Mouse (Mus musculus) liver, embryonic 11.5 days (tissue): ENCODE results near the gene Tmem132b. TPM values are rescaled to one million over a fixed set of nuclear protein-coding genes. Genes with fewer than 3 reads are reported as not detected.

Source experiments
- ATAC-seq: fragments of 200-750 bp; cut with Nextera tagmentation; replicated peaks from 2 replicates; pipeline ENCODE4 v1.8.0; 2017; ENCODE audit warnings: moderate number of reproducible peaks, mild to moderate bottlenecking, moderate TSS enrichment, moderate library complexity; ENCODE audit not compliant: low FRiP score
- DNase-seq: peaks from one replicate; pipeline ENCODE4 v3.0.0-alpha.2; 2017; ENCODE audit warnings: low spot score
- H3K27ac ChIP-seq: fragments of 300-500 bp; sonication (generic); 2 replicates; pipeline ENCODE4 v1.5.1; 2014; ENCODE audit warnings: mild to moderate bottlenecking, low read depth, low read length, control low read depth
- H3K27me3 ChIP-seq: fragments of 300-500 bp; sonication (generic); replicated peaks from 2 replicates; pipeline ENCODE4 v1.6.1; 2014; ENCODE audit warnings: low read length, mixed read lengths; ENCODE audit not compliant: control insufficient read depth, insufficient read depth
- H3K36me3 ChIP-seq: fragments of 300-500 bp; sonication (generic); 2 replicates; pipeline ENCODE4 v1.6.1; 2014; ENCODE audit warnings: mild to moderate bottlenecking, low read length, moderate library complexity, mixed read lengths; ENCODE audit not compliant: control insufficient read depth, insufficient read depth
- H3K4me1 ChIP-seq: fragments of 300-500 bp; sonication (generic); replicated peaks from 2 replicates; pipeline ENCODE4 v1.6.1; 2014; ENCODE audit warnings: low read length, mixed read lengths; ENCODE audit not compliant: control insufficient read depth, insufficient read depth
- H3K4me2 ChIP-seq: fragments of 300-500 bp; sonication (generic); 2 replicates; pipeline ENCODE4 v1.6.1; 2014; ENCODE audit warnings: mild to moderate bottlenecking, control low read depth, moderate library complexity
- H3K4me3 ChIP-seq: fragments of 300-500 bp; sonication (generic); 2 replicates; pipeline ENCODE4 v1.5.1; 2014; ENCODE audit warnings: low read depth, low read length, control low read depth
- H3K9ac ChIP-seq: fragments of 300-500 bp; sonication (generic); 2 replicates; pipeline ENCODE4 v1.6.1; 2014; ENCODE audit warnings: low read depth, low read length, control low read depth
- H3K9me3 ChIP-seq: fragments of 300-500 bp; sonication (generic); 2 replicates; pipeline ENCODE4 v1.6.1; 2016; ENCODE audit warnings: low read length, inconsistent platforms, mixed read lengths; ENCODE audit not compliant: control insufficient read depth
- WGBS: fragments of 180-500 bp; shearing (Covaris S2); extraction: QIAGEN DNeasy Blood & Tissue Kit; methylation state at CpG from one replicate; pipeline ENCODE4 v1.1.7; 2014; 5-methylcytosine and 5-hydroxymethylcytosine counted together
- polyA plus RNA-seq: library from polyadenylated mRNA; unstranded; fragments of >200 nt; fragmentation: Nextera tagmentation; extraction: Ambion mirVana; gene quantifications from 2 replicates; pipeline ENCODE4 v1.2.1, GENCODE M21; 2014

Gene Tmem132b
- polyA plus RNA-seq, 1 experiment from 2014 or later: 0.15 TPM

DNA sequence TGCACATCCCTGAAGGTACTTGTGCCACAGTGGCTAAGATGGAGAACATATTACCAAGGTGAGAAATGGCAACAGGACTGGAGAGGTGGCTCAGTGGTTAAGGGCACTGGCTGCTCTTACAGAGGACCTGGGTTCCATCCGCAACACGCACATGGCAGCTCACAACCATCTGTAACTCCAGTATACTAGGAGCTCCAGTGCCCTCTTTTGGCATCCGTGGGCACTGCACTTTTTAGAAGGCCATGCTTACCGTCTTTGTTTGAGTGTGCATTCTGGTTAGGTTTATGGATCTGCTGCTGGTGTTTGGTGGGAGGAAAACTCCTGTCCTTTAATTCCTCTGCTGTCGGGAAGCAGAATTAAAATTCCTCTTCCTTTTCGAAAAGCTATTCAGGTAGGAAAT, 116.7 kb downstream of the Tmem132b start:
- Histone ChIP-seq H3K4me2 (no peak overlapping the region), H3K4me1 (no peaks in the 10 kb centered on the region), H3K9ac (no peak overlapping the region), H3K9me3 (no peaks in the 10 kb centered on the region), H3K27ac (no peak overlapping the region), H3K4me3 (no peak overlapping the region), H3K27me3 (no peaks in the 10 kb centered on the region), H3K36me3 (no peaks in the 10 kb centered on the region)
- DNase-seq (no peak), ATAC-seq (no peak)
- WGBS: 79% methylated on average over 6 of the region's 6 CpGs

DNA sequence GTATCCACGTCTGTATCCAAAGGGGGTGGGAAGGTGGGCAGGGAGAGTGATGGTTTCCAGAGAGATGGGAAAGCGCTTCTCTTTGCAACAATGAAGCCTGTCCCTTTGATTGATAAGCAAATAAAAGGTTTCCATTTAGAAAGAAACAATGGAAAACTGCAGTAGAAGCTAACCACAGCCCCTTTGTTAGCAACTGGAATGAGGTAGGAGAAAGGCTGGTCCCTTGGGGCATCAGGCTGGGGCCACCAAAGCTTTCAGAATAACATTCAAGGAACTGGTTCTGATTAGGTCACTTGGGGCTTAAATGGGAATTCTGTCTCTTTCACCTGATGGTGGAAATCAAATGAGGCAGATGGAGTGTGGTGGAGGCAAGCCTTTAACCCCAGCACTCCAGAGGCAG, 118.4 kb downstream of the Tmem132b start:
- no peak overlapping the region for H3K4me2 ChIP-seq
- no peaks in the 10 kb centered on the region for H3K4me1 ChIP-seq
- ATAC-seq: no peak
- H3K9ac ChIP-seq: no peak overlapping the region
- H3K36me3 ChIP-seq: no peaks in the 10 kb centered on the region
- no peaks in the 10 kb centered on the region for H3K27me3 ChIP-seq
- no peak overlapping the region for H3K27ac ChIP-seq
- no peak for DNase-seq
- 41% methylated on average over 2 of the region's 2 CpGs for WGBS
- H3K9me3 ChIP-seq: no peaks in the 10 kb centered on the region
- no peak overlapping the region for H3K4me3 ChIP-seq

DNA sequence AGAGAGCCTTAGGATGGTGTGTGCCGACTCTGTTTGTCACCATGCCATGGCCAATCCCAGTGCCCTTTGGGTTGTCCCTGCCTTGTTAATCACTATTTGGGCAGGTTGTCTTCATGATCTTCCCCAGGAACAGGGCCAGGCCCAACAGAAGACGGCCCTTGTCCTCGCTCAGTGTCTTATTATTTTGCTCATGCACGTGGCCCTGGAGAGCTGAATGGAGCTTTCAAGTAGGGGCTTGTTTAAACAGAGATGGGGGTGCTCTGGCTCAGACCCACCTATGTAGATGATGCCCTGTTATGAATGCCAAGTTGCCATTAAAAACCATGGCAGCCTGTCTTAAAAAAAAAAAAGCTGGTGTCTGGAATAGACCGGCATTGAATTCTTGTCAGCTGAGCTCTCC, 126.5 kb downstream of the Tmem132b start:
- Histone ChIP-seq H3K27me3 (no peaks in the 10 kb centered on the region), H3K9ac (no peak overlapping the region), H3K4me2 (no peak overlapping the region), H3K27ac (no peak overlapping the region), H3K4me3 (no peak overlapping the region), H3K36me3 (no peaks in the 10 kb centered on the region), H3K4me1 (no peaks in the 10 kb centered on the region), H3K9me3 (no peaks in the 10 kb centered on the region)
- WGBS: 86% methylated on average over 5 of the region's 5 CpGs
- no peak for ATAC-seq
- DNase-seq: no peak

DNA sequence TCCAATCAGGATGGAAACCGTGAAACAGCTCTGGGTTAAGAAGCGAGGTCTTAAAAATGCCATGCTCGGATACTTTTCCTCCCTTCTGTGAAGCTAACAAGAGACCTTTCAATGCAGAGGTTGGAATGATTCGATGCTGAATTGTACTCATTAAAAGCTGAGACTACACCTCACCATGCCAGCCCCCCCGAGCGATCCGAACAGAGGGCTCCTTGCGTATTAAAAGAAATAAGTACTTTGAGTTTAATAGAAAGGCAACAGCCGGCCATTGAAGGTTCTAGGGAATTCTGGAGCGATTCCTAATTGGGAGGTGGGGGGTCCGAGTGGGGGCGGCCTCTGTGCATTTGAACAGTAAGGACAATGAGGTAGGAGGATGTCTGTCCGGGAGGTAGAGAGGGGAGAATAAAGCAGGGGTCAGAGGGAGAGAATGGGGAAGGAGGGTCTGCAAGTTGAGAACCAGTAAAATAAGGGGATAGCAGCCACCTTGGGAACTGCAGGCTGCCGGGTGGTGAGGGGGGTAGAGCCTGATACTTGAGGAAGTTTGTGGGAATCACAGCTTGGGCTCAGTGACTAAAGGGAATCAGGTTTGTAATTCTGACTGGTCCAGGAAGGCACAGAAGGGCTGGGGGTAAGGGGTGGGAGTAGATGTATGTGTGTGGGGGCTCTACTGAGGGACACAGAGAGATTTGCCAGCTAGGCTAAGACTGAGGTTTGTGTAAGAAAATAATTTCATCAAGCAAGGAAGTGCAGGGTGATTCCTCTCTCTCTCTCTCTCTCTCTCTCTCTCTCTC, 127.6 kb downstream of the Tmem132b start:
- no peaks in the 10 kb centered on the region for H3K4me1 ChIP-seq
- ATAC-seq (no peak), DNase-seq (no peak)
- H3K4me2 ChIP-seq: no peak overlapping the region
- no peaks in the 10 kb centered on the region for H3K27me3 ChIP-seq
- H3K36me3 ChIP-seq: no peaks in the 10 kb centered on the region
- no peak overlapping the region for H3K27ac ChIP-seq
- WGBS: 69% methylated on average over 14 of the region's 14 CpGs
- no peak overlapping the region for H3K9ac ChIP-seq
- no peaks in the 10 kb centered on the region for H3K9me3 ChIP-seq
- H3K4me3 ChIP-seq: no peak overlapping the region

DNA sequence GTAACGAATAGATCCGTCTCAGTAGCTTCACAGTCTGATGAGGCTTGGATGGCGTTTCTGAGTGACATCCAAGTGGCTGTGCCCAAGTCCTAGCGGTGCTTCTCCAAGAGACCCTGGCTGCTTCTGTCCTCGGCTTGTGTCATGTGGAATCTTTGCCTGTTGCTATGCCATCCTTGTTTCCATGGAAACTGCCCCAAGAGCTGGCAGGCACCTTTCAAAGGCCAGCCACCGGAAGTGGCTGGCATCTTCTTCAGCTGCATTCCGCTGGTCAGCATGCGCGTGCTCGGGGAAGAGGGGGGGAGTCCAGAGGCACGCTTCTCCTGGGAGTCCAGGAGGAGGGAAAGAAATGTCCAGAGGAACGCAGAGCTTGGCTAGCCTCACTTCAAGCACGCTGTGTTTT, 144.0 kb downstream of the Tmem132b start:
- H3K4me1 ChIP-seq: no peaks in the 10 kb centered on the region
- no peaks in the 10 kb centered on the region for H3K36me3 ChIP-seq
- H3K27ac ChIP-seq: no peak overlapping the region
- peaks cover 1% of the 10 kb centered on the region; the same call in 1 of the 2 replicates for H3K9me3 ChIP-seq
- no peak overlapping the region for H3K4me2 ChIP-seq
- no peak overlapping the region for H3K4me3 ChIP-seq
- WGBS: 58% methylated on average over 13 of the region's 13 CpGs
- no peak for DNase-seq
- ATAC-seq: no peak
- H3K9ac ChIP-seq: no peak overlapping the region
- no peaks in the 10 kb centered on the region for H3K27me3 ChIP-seq

DNA sequence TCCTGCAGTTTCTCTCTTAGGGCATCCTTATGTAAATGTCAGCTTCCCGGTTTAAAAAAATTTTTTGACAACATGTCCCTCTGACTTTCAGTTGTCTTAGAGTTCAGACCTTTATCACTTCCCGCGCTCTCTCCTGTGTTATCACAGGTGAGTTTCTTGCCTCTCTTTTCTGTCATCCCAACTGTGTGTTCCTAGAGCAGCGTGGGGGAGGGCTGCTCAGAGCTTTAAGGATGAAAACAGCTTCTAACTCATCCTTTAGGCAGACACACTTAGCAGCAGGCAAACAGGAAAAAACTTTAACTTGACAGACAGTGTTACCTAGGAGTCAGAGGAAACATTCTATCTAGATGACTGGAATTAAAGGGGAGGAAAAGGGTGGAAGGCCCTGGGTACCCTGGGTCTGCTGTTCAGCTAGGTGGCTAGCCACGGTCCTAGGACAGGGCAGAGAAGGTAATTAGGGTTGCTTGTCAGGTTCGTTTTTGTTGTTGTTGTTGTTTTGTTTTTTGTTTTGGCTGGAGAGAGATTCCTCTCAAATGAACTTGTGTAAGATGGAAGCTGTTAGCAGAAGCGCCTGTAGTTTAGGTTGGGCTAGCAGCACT, 144.6 kb downstream of the Tmem132b start:
- H3K9me3 ChIP-seq: peaks cover 2% of the 10 kb centered on the region; the same call in 1 of the 2 replicates
- H3K27me3 ChIP-seq: no peaks in the 10 kb centered on the region
- no peak overlapping the region for H3K27ac ChIP-seq
- no peak overlapping the region for H3K9ac ChIP-seq
- no peaks in the 10 kb centered on the region for H3K36me3 ChIP-seq
- ATAC-seq (no peak), DNase-seq (no peak)
- H3K4me1 ChIP-seq: no peaks in the 10 kb centered on the region
- WGBS: 58% methylated on average over 7 of the region's 7 CpGs
- H3K4me2 ChIP-seq: no peak overlapping the region
- H3K4me3 ChIP-seq: no peak overlapping the region

DNA sequence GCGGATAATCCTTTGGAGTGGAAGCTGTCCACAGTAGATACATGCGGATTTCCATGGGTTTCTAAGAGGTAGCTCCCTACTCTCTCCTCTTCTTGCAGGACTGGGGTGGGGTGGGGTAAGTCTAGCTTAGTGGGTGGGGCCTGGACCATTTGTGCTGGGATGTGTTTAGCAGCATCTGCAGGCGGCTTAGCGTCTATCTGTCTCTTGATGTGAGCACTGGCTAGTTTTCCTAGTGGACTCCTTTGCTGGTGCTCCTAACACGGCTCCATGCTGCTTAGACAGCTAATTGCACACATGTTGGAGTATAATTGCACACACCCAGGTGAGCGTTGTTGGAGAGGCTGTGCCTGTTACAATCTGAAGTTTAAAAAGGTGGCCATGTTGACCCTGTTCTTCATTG, 149.3 kb downstream of the Tmem132b start:
- no peak for ATAC-seq
- Histone ChIP-seq H3K4me2 (no peak overlapping the region), H3K27ac (no peak overlapping the region), H3K36me3 (no peaks in the 10 kb centered on the region), H3K4me3 (no peak overlapping the region), H3K9me3 (0 out of 2 replicates have a peak, but pooled peaks cover 2% of the 10 kb centered on the region), H3K9ac (no peak overlapping the region), H3K4me1 (no peaks in the 10 kb centered on the region), H3K27me3 (no peaks in the 10 kb centered on the region)
- 88% methylated on average over 6 of the region's 6 CpGs for WGBS
- no peak for DNase-seq

DNA sequence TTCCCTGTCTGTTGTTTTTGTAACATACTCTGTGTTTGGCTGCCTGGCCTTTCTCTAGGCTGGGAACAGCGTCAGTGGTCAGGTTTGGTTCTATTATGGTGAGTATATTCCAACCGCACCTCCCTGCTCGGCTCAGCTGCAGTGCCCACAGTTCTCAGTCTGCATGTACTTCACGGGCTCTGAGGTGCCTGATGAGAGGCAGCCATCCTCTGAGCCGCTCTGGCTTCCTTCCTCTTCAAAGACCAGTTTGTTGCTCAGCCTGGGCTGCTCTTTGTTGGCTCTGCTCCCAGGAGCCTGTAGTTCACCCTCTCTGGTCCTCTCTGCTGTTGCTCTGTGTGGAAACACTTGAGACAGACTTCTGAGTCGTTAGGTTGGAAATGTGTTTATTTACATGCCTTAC, 151.9 kb downstream of the Tmem132b start:
- Histone ChIP-seq H3K9me3 (0 out of 2 replicates have a peak, but pooled peaks cover 2% of the 10 kb centered on the region), H3K9ac (no peak overlapping the region), H3K4me2 (no peak overlapping the region), H3K27ac (no peak overlapping the region), H3K4me3 (no peak overlapping the region), H3K27me3 (no peaks in the 10 kb centered on the region), H3K4me1 (no peaks in the 10 kb centered on the region), H3K36me3 (no peaks in the 10 kb centered on the region)
- DNase-seq (no peak), ATAC-seq (no peak)
- WGBS: 72% methylated on average over 6 of the region's 6 CpGs
